Mouse (Mus musculus) G1E-ER4 (cell line): Measurements from ENCODE around the gene Ces5a. TPM values are rescaled to one million over a fixed set of nuclear protein-coding genes. Genes with fewer than 3 reads are reported as not detected.

Experiments
- GATA1 ChIP-seq: IDR thresholded peaks from one replicate; pipeline ENCODE4 v1.8.0; 2012; ENCODE audit warnings: low read length, inconsistent platforms
- polyA plus RNA-seq: library from polyadenylated mRNA; stranded (reverse); fragments of >175 nt; gene quantifications from 2 replicates; pipeline ENCODE4 v1.2.3, GENCODE M21; 2012

Ces5a gene
- polyA plus RNA-seq, 1 experiment = not detected

DNA sequence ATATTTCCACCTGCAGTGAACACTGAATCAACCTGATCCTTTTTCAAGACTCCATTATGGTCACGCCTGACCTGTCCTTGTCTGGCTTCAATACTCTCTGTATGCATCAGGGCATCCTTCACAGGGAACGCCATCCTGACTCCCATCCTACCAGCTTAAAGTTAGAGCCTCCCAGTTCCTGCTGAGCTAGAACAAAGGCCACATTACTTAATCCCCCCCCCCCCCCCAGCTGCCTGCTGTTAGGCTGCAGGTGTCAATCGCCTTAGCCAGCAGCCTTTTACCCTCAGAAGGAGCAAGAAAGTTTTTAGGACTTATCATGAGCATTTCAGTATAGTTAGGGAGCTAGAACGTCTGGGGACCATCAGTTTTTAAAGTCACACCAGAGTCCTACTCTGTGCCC lies 46.9 kb downstream of the Ces5a start:
- TF ChIP-seq GATA1 = no peak

DNA sequence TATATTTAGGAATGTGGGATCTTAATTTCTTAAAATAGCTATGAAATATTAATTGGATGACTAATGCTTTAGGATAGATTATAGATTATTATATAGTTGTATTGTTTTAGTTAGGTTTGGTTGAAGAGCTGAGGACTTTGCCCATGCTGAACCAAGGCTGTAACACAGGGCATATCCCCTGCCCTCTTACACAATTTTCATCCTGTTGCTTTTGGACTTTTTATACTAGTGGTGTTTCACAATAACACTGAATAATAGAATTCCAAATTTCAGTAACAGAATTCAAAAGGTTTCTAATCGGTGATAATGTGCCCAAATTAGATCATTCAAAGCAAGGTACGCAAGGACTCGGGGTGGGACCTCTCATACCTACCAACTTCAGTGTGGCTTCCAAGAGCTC lies 57.4 kb downstream of the Ces5a start:
- TF ChIP-seq GATA1 = no peak

DNA sequence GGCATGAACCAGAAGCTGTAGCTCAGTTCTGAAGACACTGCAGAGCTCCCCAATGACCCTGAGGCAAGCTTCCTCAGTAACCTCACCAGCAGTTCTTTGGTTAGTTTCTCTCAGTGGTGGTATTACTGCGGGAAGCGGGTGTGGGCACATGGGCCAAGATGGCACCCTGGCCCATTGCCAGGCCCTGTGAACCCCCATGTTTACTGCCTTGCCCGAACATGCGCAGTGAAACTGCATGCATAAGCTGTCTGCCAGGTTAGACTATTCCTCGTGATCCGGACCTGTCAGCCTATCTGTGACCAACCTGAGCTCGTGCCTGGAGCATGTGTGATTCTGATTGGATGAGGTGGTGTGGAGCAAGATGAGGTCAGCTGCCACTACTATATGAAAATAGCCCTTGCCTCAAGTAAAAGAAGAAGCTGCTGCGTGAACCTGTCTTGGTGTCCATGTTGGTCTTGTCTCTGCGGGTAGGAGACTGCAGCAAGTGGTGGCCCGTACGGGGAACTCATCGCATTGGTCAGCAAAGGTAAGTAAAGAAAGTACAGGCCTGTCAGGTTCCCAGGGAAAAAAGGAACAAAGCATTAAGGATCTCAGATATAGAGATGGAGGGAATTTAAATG lies 81.3 kb downstream of the Ces5a start:
- no peak for TF ChIP-seq GATA1

Other genes with a start within 250 kb of the Ces5a start
- not detected in 2 replicates for gene Ces1g, start 198.5 kb downstream of the Ces5a start, polyA plus RNA-seq
- gene Ces1h, start 156.1 kb downstream of the Ces5a start, polyA plus RNA-seq = not detected in 2 replicates